Mouse (Mus musculus) liver, embryonic 11.5 days (tissue): ENCODE data around the gene Ntf5. TPM values are rescaled to one million over a fixed set of nuclear protein-coding genes. Genes with fewer than 3 reads are reported as not detected.
"Not testable (repeated sequence)": the region's sequence is repeated elsewhere in the genome, so short reads cannot be mapped to it uniquely, and the experiment has no call there.

Source experiments
- ATAC-seq: fragments of 200-750 bp; cut with Nextera tagmentation; replicated peaks from 2 replicates; pipeline ENCODE4 v1.8.0; 2017; ENCODE audit warnings: moderate number of reproducible peaks, mild to moderate bottlenecking, moderate TSS enrichment, moderate library complexity; ENCODE audit not compliant: low FRiP score
- DNase-seq: peaks from one replicate; pipeline ENCODE4 v3.0.0-alpha.2; 2017; ENCODE audit warnings: low spot score
- H3K27ac ChIP-seq: fragments of 300-500 bp; sonication (generic); 2 replicates; pipeline ENCODE4 v1.5.1; 2014; ENCODE audit warnings: mild to moderate bottlenecking, low read depth, low read length, control low read depth
- H3K27me3 ChIP-seq: fragments of 300-500 bp; sonication (generic); replicated peaks from 2 replicates; pipeline ENCODE4 v1.6.1; 2014; ENCODE audit warnings: low read length, mixed read lengths; ENCODE audit not compliant: control insufficient read depth, insufficient read depth
- H3K36me3 ChIP-seq: fragments of 300-500 bp; sonication (generic); 2 replicates; pipeline ENCODE4 v1.6.1; 2014; ENCODE audit warnings: mild to moderate bottlenecking, low read length, moderate library complexity, mixed read lengths; ENCODE audit not compliant: control insufficient read depth, insufficient read depth
- H3K4me1 ChIP-seq: fragments of 300-500 bp; sonication (generic); replicated peaks from 2 replicates; pipeline ENCODE4 v1.6.1; 2014; ENCODE audit warnings: low read length, mixed read lengths; ENCODE audit not compliant: control insufficient read depth, insufficient read depth
- H3K4me2 ChIP-seq: fragments of 300-500 bp; sonication (generic); 2 replicates; pipeline ENCODE4 v1.6.1; 2014; ENCODE audit warnings: mild to moderate bottlenecking, control low read depth, moderate library complexity
- H3K4me3 ChIP-seq: fragments of 300-500 bp; sonication (generic); 2 replicates; pipeline ENCODE4 v1.5.1; 2014; ENCODE audit warnings: low read depth, low read length, control low read depth
- H3K9ac ChIP-seq: fragments of 300-500 bp; sonication (generic); 2 replicates; pipeline ENCODE4 v1.6.1; 2014; ENCODE audit warnings: low read depth, low read length, control low read depth
- H3K9me3 ChIP-seq: fragments of 300-500 bp; sonication (generic); 2 replicates; pipeline ENCODE4 v1.6.1; 2016; ENCODE audit warnings: low read length, inconsistent platforms, mixed read lengths; ENCODE audit not compliant: control insufficient read depth
- WGBS: fragments of 180-500 bp; shearing (Covaris S2); extraction: QIAGEN DNeasy Blood & Tissue Kit; methylation state at CpG from one replicate; pipeline ENCODE4 v1.1.7; 2014; 5-methylcytosine and 5-hydroxymethylcytosine counted together
- polyA plus RNA-seq: library from polyadenylated mRNA; unstranded; fragments of >200 nt; fragmentation: Nextera tagmentation; extraction: Ambion mirVana; gene quantifications from 2 replicates; pipeline ENCODE4 v1.2.1, GENCODE M21; 2014

Ntf5 gene
- polyA plus RNA-seq, 1 experiment from 2014 or later, result 2.0 TPM

- Histone ChIP-seq H3K4me2 (peak overlapping the region; percentile 73), H3K27ac (peak overlapping the region; percentile 96), H3K9ac (peak overlapping the region; percentile 83), H3K4me3 (peak overlapping the region; percentile 89), H3K9me3 (no peaks in the 10 kb centered on the region), H3K36me3 (peaks cover 35% of the 10 kb centered on the region), H3K4me1 (peaks cover 53% of the 10 kb centered on the region), H3K27me3 (no peaks in the 10 kb centered on the region)
- 62% methylated on average over 5 of the region's 5 CpGs for WGBS
- no peak for DNase-seq
- no peak for ATAC-seq
Observed at GRCm38 (mm10) chr7:45461326-45461725, 47.8 kb downstream of the Ntf5 start.

- Histone ChIP-seq H3K27me3 (no peaks in the 10 kb centered on the region), H3K36me3 (peaks cover 34% of the 10 kb centered on the region), H3K4me1 (peaks cover 51% of the 10 kb centered on the region), H3K9ac (peak overlapping the region; percentile 21; the same call in 1 of the 2 replicates), H3K4me2 (peak overlapping the region; percentile 73), H3K4me3 (peak overlapping the region; percentile 89), H3K27ac (peak overlapping the region; percentile 96; the same call in 1 of the 2 replicates), H3K9me3 (no peaks in the 10 kb centered on the region)
- ATAC-seq (no peak), DNase-seq (no peak)
- whole genome bisulfite sequencing, result 79% methylated on average over 4 of the region's 4 CpGs
Observed at GRCm38 (mm10) chr7:45461781-45462180, 48.3 kb downstream of the Ntf5 start.

- 93% methylated on average over 4 of the region's 4 CpGs for WGBS
- DNase-seq (no peak), ATAC-seq (no peak)
- Histone ChIP-seq H3K4me1 (peaks cover 45% of the 10 kb centered on the region), H3K4me2 (no peak overlapping the region), H3K4me3 (no peak overlapping the region), H3K9ac (no peak overlapping the region), H3K36me3 (peaks cover 31% of the 10 kb centered on the region), H3K27me3 (no peaks in the 10 kb centered on the region), H3K9me3 (no peaks in the 10 kb centered on the region), H3K27ac (no peak overlapping the region)
Observed at GRCm38 (mm10) chr7:45462325-45462724, 48.8 kb downstream of the Ntf5 start.

GRCm38 (mm10) chr7:45462868-45463267 lies 49.4 kb downstream of the Ntf5 start:
- Histone ChIP-seq H3K4me1 (peaks cover 40% of the 10 kb centered on the region), H3K36me3 (peaks cover 26% of the 10 kb centered on the region)
- H3K4me2 ChIP-seq, H3K4me3 ChIP-seq, H3K9ac ChIP-seq, H3K9me3 ChIP-seq, DNase-seq, ATAC-seq, H3K27me3 ChIP-seq, H3K27ac ChIP-seq: not testable (repeated sequence)
- 76% methylated on average over 4 of the region's 4 CpGs for WGBS

- no peak for DNase-seq
- no peaks in the 10 kb centered on the region for H3K9me3 ChIP-seq
- no peaks in the 10 kb centered on the region for H3K27me3 ChIP-seq
- no peak overlapping the region for H3K27ac ChIP-seq
- H3K4me1 ChIP-seq, result peaks cover 31% of the 10 kb centered on the region
- H3K4me3 ChIP-seq, result no peak overlapping the region
- 92% methylated on average over 7 of the region's 7 CpGs for WGBS
- H3K9ac ChIP-seq, result no peak overlapping the region
- ATAC-seq, result no peak
- peaks cover 17% of the 10 kb centered on the region for H3K36me3 ChIP-seq
- no peak overlapping the region; the same call in 1 of the 2 replicates for H3K4me2 ChIP-seq
Observed at GRCm38 (mm10) chr7:45463987-45464778, 50.7 kb downstream of the Ntf5 start.

GRCm38 (mm10) chr7:45465112-45465511 lies 51.6 kb downstream of the Ntf5 start:
- WGBS, result 91% methylated on average over 12 of the region's 12 CpGs
- peaks cover 30% of the 10 kb centered on the region for H3K4me1 ChIP-seq

GRCm38 (mm10) chr7:45465549-45465948 lies 52.1 kb downstream of the Ntf5 start:
- H3K9me3 ChIP-seq, result no peaks in the 10 kb centered on the region
- peak overlapping the region; percentile 82 for H3K4me3 ChIP-seq
- peaks cover 25% of the 10 kb centered on the region for H3K4me1 ChIP-seq
- WGBS, result 76% methylated on average over 9 of the region's 9 CpGs
- H3K27ac ChIP-seq, result peak overlapping the region; percentile 65
- H3K27me3 ChIP-seq, result no peaks in the 10 kb centered on the region
- H3K4me2 ChIP-seq, result peak overlapping the region; percentile 88
- peaks cover 17% of the 10 kb centered on the region for H3K36me3 ChIP-seq
- 0 out of 2 replicates have a peak, but pooled peaks have one; percentile 19 for ATAC-seq
- peak overlapping the region; percentile 79 for H3K9ac ChIP-seq
- no peak for DNase-seq

More at GRCm38 (mm10) chr7:45465112-45465511, 51.6 kb downstream of the Ntf5 start:
- Histone ChIP-seq H3K4me3 (peak overlapping the region; percentile 82), H3K27ac (no peak overlapping the region), H3K4me2 (peak overlapping the region; percentile 88), H3K9me3 (no peaks in the 10 kb centered on the region), H3K36me3 (peaks cover 17% of the 10 kb centered on the region), H3K27me3 (no peaks in the 10 kb centered on the region), H3K9ac (peak overlapping the region; percentile 22; the same call in 1 of the 2 replicates)
- ATAC-seq, result no peak
- DNase-seq, result no peak

GRCm38 (mm10) chr7:45466283-45467089 lies 53.0 kb downstream of the Ntf5 start, which contains the start of gene Bax:
TSS of gene Bax (minus strand) at chr7:45466898.
- H3K27me3 ChIP-seq, result no peaks in the 10 kb centered on the region
- DNase-seq, result peak; percentile 92
- H3K9me3 ChIP-seq, result no peaks in the 10 kb centered on the region
- peak within 1 kb of the TSS; percentile 82 for H3K4me3 ChIP-seq
- peaks cover 17% of the 10 kb centered on the region for H3K4me1 ChIP-seq
- peak within 1 kb of the TSS; percentile 65 for H3K27ac ChIP-seq
- peak within 1 kb of the TSS; percentile 79 for H3K9ac ChIP-seq
- H3K4me2 ChIP-seq, result peak within 1 kb of the TSS; percentile 88
- peak; percentile 74 for ATAC-seq
- H3K36me3 ChIP-seq, result peaks cover 17% of the 10 kb centered on the region
- under 1% methylated on average over 56 of the region's 58 CpGs for WGBS
